Mouse (Mus musculus) ES-E14 (cell line): ENCODE measurements at regions not wholly inside any gene's neighbourhood (a gene's known extent, or its start where the extent isn't known, plus 50 kb on each side); places are given as distances from the start of the nearest gene placed in this dataset.

ENCODE experiments used
- DNase-seq: peaks from one replicate; pipeline ENCODE4 v3.0.0-alpha.2; 2013; ENCODE audit warnings: low read depth, low spot score
- H3K27ac ChIP-seq: 2 replicates; pipeline ENCODE4 v1.5.1; 2012; ENCODE audit warnings: low read depth, mild to moderate bottlenecking, low read length, moderate library complexity, mixed read lengths; ENCODE audit not compliant: poor library complexity, insufficient read depth, severe bottlenecking
- H3K36me3 ChIP-seq: 2 replicates; pipeline ENCODE4 v1.6.1; 2012; ENCODE audit warnings: mild to moderate bottlenecking, low read length, moderate library complexity, mixed read lengths; ENCODE audit not compliant: control insufficient read depth, poor library complexity, insufficient read depth, severe bottlenecking
- H3K4me1 ChIP-seq, 2 experiments: fragments of 150-350 bp in 1 of 2; sonication (generic) in 1 of 2; 2 replicates each; pipeline ENCODE4 v1.6.1; 2012; ENCODE audit warnings: low read length in 2 of 2, mild to moderate bottlenecking in 1 of 2, mixed read lengths in 1 of 2; ENCODE audit not compliant: control insufficient read depth in 2 of 2, insufficient read depth in 2 of 2, poor library complexity in 1 of 2
- H3K4me3 ChIP-seq, 2 experiments: fragments of 150-350 bp in 1 of 2; sonication (generic) in 1 of 2; 2 replicates each; pipeline ENCODE4 v1.5.1; 2012; ENCODE audit warnings: low read length in 2 of 2, low read depth in 1 of 2, mild to moderate bottlenecking in 1 of 2, mixed read lengths in 1 of 2; ENCODE audit not compliant: insufficient read depth in 1 of 2, poor library complexity in 1 of 2, severe bottlenecking in 1 of 2
- H3K9ac ChIP-seq: 2 replicates; pipeline ENCODE4 v1.6.1; 2012; ENCODE audit warnings: low read depth, mild to moderate bottlenecking, low read length, mixed read lengths; ENCODE audit not compliant: poor library complexity, insufficient read depth, severe bottlenecking
- H3K9me3 ChIP-seq: fragments of 150-350 bp; sonication (generic); 2 replicates; pipeline ENCODE4 v1.6.1; 2012; ENCODE audit warnings: low read depth, mild to moderate bottlenecking, low read length; ENCODE audit not compliant: control insufficient read depth, insufficient read depth
- CHD2 ChIP-seq: IDR thresholded peaks from 2 replicates; pipeline ENCODE4 v1.6.1; 2014; ENCODE audit warnings: mild to moderate bottlenecking, low read depth, low read length, inconsistent platforms
- HCFC1 ChIP-seq: IDR thresholded peaks from 2 replicates; pipeline ENCODE4 v1.6.1; 2012; ENCODE audit warnings: low read length, inconsistent platforms, borderline replicate concordance; ENCODE audit not compliant: insufficient read depth
- MAFK ChIP-seq: IDR thresholded peaks from 2 replicates; pipeline ENCODE4 v1.6.1; 2014; ENCODE audit warnings: mild to moderate bottlenecking, low read depth, low read length, inconsistent platforms; ENCODE audit not compliant: insufficient read depth
- ZC3H11A ChIP-seq: IDR thresholded peaks from 2 replicates; pipeline ENCODE4 v1.6.1; 2012; ENCODE audit warnings: low read depth, mild to moderate bottlenecking, inconsistent platforms, low read length, borderline replicate concordance
- ZNF384 ChIP-seq: IDR thresholded peaks from 2 replicates; pipeline ENCODE4 v1.6.1; 2012; ENCODE audit warnings: low read depth, low read length, inconsistent platforms
- in situ Hi-C, 2 experiments: fragments of 600-800 bp; cut with MboI; formaldehyde crosslinking; loops; one replicate each; pipeline ENCODE4 v1.15.1; 2025; ENCODE audit warnings: low sequenced_read_pairs in 2 of 2, inconsistent platforms in 1 of 2; ENCODE audit not compliant: unreplicated experiment in 2 of 2

DNA sequence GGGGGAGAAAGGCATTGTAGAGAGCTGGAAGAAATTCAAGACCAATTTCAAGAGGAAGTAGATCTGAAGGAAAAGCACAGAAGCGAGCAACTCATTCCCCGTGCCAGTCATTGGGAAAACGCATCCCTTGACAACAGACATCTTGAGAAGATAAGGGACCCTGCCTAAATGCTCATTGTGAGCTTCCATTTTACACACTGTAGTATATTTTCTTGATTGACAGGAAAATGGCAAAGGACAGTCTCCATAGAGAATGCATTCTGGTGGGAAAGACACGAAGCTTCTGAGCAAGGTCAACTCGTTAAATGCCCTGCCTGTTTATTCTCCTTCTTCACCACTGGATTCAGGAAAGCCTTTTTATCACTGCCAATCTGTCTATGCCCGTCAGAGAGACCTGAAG, 424.1 kb upstream of the Vwc2 start:
- TF ChIP-seq ZNF384, result no peak
- TF ChIP-seq HCFC1, result no peak
- no peak for TF ChIP-seq MAFK
- no peak for TF ChIP-seq CHD2
- no peak for TF ChIP-seq ZC3H11A
- H3K4me3 ChIP-seq, result no peak overlapping the region
- no peaks in the 10 kb centered on the region for H3K36me3 ChIP-seq
- H3K27ac ChIP-seq, result no peak overlapping the region
- no peak overlapping the region for H3K9ac ChIP-seq
- no peaks in the 10 kb centered on the region for H3K4me1 ChIP-seq
- H3K9me3 ChIP-seq, result no peaks in the 10 kb centered on the region
- in situ Hi-C loops, result no loop called here
- DNase-seq, result no peak

DNA sequence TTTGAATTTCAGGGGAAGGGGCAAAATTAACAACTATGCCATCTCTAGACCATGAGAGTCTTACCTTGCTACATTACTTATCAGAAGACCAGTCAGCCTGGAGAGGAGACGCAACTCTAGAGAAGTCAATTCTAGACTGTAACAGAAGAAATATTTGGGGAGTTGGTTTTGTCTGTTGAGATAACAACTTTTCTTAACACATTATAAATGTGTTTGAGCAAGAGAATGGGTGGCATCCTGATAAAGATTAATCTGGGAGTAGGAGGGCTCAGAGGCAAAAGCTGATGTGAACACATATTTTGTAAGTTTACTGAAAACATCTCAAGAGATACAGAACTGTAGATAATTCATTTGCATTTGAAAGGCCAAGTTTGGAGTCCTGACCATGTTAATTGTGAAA, 389.0 kb upstream of the Vwc2 start:
- H3K9me3 ChIP-seq, result no peaks in the 10 kb centered on the region
- H3K4me1 ChIP-seq, result peaks cover 0 to 2% of the 10 kb centered on the region in 2 experiments; a peak in 1 of 4 replicates
- in situ Hi-C loops, result no loop called here
- no peaks in the 10 kb centered on the region for H3K36me3 ChIP-seq
- TF ChIP-seq HCFC1, result no peak
- TF ChIP-seq MAFK, result no peak
- TF ChIP-seq ZNF384, result no peak
- no peak for TF ChIP-seq CHD2
- TF ChIP-seq ZC3H11A, result no peak
- no peak overlapping the region for H3K9ac ChIP-seq
- no peak overlapping the region for H3K27ac ChIP-seq
- DNase-seq, result no peak
- H3K4me3 ChIP-seq, result no peak overlapping the region

DNA sequence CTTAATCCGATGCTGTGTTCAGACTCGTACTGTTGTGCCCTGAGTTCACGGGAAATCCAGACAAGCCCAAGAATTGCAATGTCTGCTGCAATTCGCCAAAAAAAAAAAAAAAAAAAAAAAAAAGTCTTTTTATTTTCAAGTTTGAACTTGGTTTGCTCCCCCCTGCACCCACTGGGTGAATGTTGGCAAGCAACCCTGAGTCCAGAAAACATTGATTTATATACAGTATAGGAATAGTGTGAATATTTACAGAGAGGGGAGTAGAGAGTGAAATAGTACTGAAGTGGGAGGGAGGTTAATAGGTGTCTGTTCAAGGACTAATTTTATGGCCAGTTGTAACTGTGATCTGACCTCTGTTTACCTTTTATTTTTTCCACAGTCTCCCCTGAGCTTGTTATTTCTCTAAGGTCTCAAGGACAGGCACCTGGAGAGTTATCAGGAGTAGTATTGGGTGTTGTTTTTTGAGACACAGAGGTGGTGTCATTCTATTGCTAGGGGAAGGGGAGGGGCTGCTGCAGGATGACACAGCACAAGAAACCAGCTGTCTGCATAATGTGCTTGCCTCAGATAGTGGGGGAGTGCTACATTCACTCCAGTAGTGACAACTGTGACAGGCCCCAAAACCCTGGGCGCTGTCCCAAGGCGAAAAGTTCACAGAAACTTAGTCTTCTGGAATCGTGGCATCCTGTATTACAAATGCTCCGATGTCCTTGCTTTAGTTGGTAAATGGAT, 385.0 kb upstream of the Vwc2 start:
- Histone ChIP-seq H3K4me3 (no peak overlapping the region), H3K36me3 (no peaks in the 10 kb centered on the region), H3K4me1 (peaks cover 0 to 3% of the 10 kb centered on the region in 2 experiments; a peak in 1 of 4 replicates), H3K9ac (no peak overlapping the region), H3K27ac (no peak overlapping the region), H3K9me3 (no peaks in the 10 kb centered on the region)
- peak; percentile 29 for DNase-seq
- in situ Hi-C loops, result no loop called here
- TF ChIP-seq ZNF384 (peak; percentile 74; the same call in 1 of the 2 replicates), MAFK (peak; percentile 60; the same call in 1 of the 2 replicates), ZC3H11A (no peak), HCFC1 (no peak), CHD2 (no peak)
